Mouse (Mus musculus): ENCODE results near the gene Mycbp2.

GRCm38 (mm10) chr14:103100296-103100695, 246.3 kb downstream of the Mycbp2 start:
- TF ChIP-seq CTCF (IDR thresholded peaks at IDR 0.05) (no peak), POLR2A (IDR thresholded peaks at IDR 0.05; ENCODE audit: insufficient read depth, low read depth, low read length) (no peak)

Measured in heart, adult 2 months (tissue).